Mouse (Mus musculus): Measurements from ENCODE around the gene Rabggta.
A peak's percentile ranks its signal among the peaks of the same experiment; 100 is the strongest.

The Rabggta gene

GRCm38 (mm10) chr14:55733889-55734288 is 11.8 kb upstream of the Rabggta start:
- DNase-seq (ENCODE audit: inconsistent age in 2 of 2, low spot score in 1 of 2) = no peak

- no peak for DNase-seq (ENCODE audit: inconsistent age in 2 of 2, low spot score in 1 of 2)
Measured at GRCm38 (mm10) chr14:55730531-55731032, 8.5 kb upstream of the Rabggta start.

GRCm38 (mm10) chr14:55730116-55730515 is 8.1 kb upstream of the Rabggta start:
- no peak for DNase-seq (ENCODE audit: inconsistent age in 2 of 2, low spot score in 1 of 2)

GRCm38 (mm10) chr14:55727889-55728685 is 6.0 kb upstream of the Rabggta start:
- DNase-seq (ENCODE audit: inconsistent age in 2 of 2, low spot score in 1 of 2) = no peak

- no peak for DNase-seq (ENCODE audit: inconsistent age in 2 of 2, low spot score in 1 of 2)
Measured at GRCm38 (mm10) chr14:55726261-55726660, 4.2 kb upstream of the Rabggta start.

- peak; percentile 51 to 91 for DNase-seq (ENCODE audit: inconsistent age in 2 of 2, low spot score in 1 of 2)
Measured at GRCm38 (mm10) chr14:55724411-55724871, 2.4 kb upstream of the Rabggta start.

GRCm38 (mm10) chr14:55723433-55723832 is 1.4 kb upstream of the Rabggta start:
- DNase-seq (ENCODE audit: inconsistent age in 2 of 2, low spot score in 1 of 2) = no peak

- no peak for DNase-seq (ENCODE audit: inconsistent age in 2 of 2, low spot score in 1 of 2)
Measured at GRCm38 (mm10) chr14:55722438-55722945, 429 bp upstream of the Rabggta start.

GRCm38 (mm10) chr14:55721076-55721475 is 987 bp downstream of the Rabggta start:
- peak in 1 of 2 experiments; percentile 39 for DNase-seq (ENCODE audit: inconsistent age in 2 of 2, low spot score in 1 of 2)

- no peak for DNase-seq (ENCODE audit: inconsistent age in 2 of 2, low spot score in 1 of 2)
Measured at GRCm38 (mm10) chr14:55720666-55721065, 1.4 kb downstream of the Rabggta start.

- DNase-seq (ENCODE audit: inconsistent age in 2 of 2, low spot score in 1 of 2) = no peak
Measured at GRCm38 (mm10) chr14:55719737-55720136, 2.3 kb downstream of the Rabggta start.

- no peak for DNase-seq (ENCODE audit: inconsistent age in 2 of 2, low spot score in 1 of 2)
Measured at GRCm38 (mm10) chr14:55716884-55717283, 5.2 kb downstream of the Rabggta start.

GRCm38 (mm10) chr14:55716271-55716670 is 5.8 kb downstream of the Rabggta start:
- DNase-seq (ENCODE audit: inconsistent age in 2 of 2, low spot score in 1 of 2) = no peak

GRCm38 (mm10) chr14:55714893-55715292 is 7.2 kb downstream of the Rabggta start:
- DNase-seq (ENCODE audit: inconsistent age in 2 of 2, low spot score in 1 of 2) = no peak

- DNase-seq (ENCODE audit: inconsistent age in 2 of 2, low spot score in 1 of 2) = no peak
Measured at GRCm38 (mm10) chr14:55713729-55714122, 8.3 kb downstream of the Rabggta start, which contains the start of gene Tgm1. Tgm1 (minus strand) TSS chr14:55713926.

- DNase-seq (ENCODE audit: inconsistent age in 2 of 2, low spot score in 1 of 2) = peak in 1 of 2 experiments; percentile 56
Measured at GRCm38 (mm10) chr14:55713007-55713728, 8.9 kb downstream of the Rabggta start.

GRCm38 (mm10) chr14:55711786-55712185 is 10.3 kb downstream of the Rabggta start:
- DNase-seq (ENCODE audit: inconsistent age in 2 of 2, low spot score in 1 of 2) = no peak

GRCm38 (mm10) chr14:55709509-55709908 is 12.6 kb downstream of the Rabggta start:
- DNase-seq (ENCODE audit: inconsistent age in 2 of 2, low spot score in 1 of 2) = no peak

GRCm38 (mm10) chr14:55707397-55707796 is 14.7 kb downstream of the Rabggta start:
- DNase-seq (ENCODE audit: inconsistent age in 2 of 2, low spot score in 1 of 2) = no peak

- DNase-seq (ENCODE audit: inconsistent age in 2 of 2, low spot score in 1 of 2) = no peak
Measured at GRCm38 (mm10) chr14:55706051-55706600, 15.9 kb downstream of the Rabggta start.

- no peak for DNase-seq (ENCODE audit: inconsistent age in 2 of 2, low spot score in 1 of 2)
Measured at GRCm38 (mm10) chr14:55702761-55703160, 19.3 kb downstream of the Rabggta start.

Measured in adrenal gland, adult (tissue).